Mouse (Mus musculus) liver, adult 2 months (tissue): ENCODE data around the gene Zfp451. TPM values are rescaled to one million over a fixed set of nuclear protein-coding genes. Genes with fewer than 3 reads are reported as not detected.
A peak's percentile ranks its signal among the peaks of the same experiment; 100 is the strongest.

Experiments used
- DNase-seq: peaks from one replicate; pipeline ENCODE4 v3.0.0-alpha.2; 2011; ENCODE audit warnings: low read depth, low spot score; ENCODE audit errors: extremely low read depth
- H3K27ac ChIP-seq: fragments of 200-500 bp; replicated peaks from 2 replicates; pipeline ENCODE4 v1.5.1; 2012; ENCODE audit warnings: low read depth, mild to moderate bottlenecking, control low read depth, inconsistent platforms, low read length; ENCODE audit not compliant: insufficient read depth
- H3K27me3 ChIP-seq: fragments of 200-500 bp; 2 replicates; pipeline ENCODE4 v1.6.1; 2012; ENCODE audit warnings: mild to moderate bottlenecking, moderate library complexity, low read length, inconsistent platforms; ENCODE audit not compliant: control insufficient read depth, insufficient read depth
- H3K36me3 ChIP-seq: fragments of 200-500 bp; 2 replicates; pipeline ENCODE4 v1.6.1; 2012; ENCODE audit warnings: low read length, inconsistent platforms; ENCODE audit not compliant: control insufficient read depth, insufficient read depth
- H3K4me1 ChIP-seq: fragments of 200-500 bp; 2 replicates; pipeline ENCODE4 v1.6.1; 2011; ENCODE audit warnings: low read length; ENCODE audit not compliant: control insufficient read depth, insufficient read depth
- H3K4me3 ChIP-seq: fragments of 200-500 bp; 2 replicates; pipeline ENCODE4 v1.5.1; 2011; ENCODE audit warnings: low read depth, mild to moderate bottlenecking, control low read depth, low read length, moderate library complexity; ENCODE audit not compliant: insufficient read depth
- H3K79me2 ChIP-seq: fragments of 200-500 bp; 2 replicates; pipeline ENCODE4 v1.6.1; 2012; ENCODE audit warnings: inconsistent platforms, mild to moderate bottlenecking, low read length, moderate library complexity; ENCODE audit not compliant: control insufficient read depth, insufficient read depth
- H3K9ac ChIP-seq: fragments of 200-500 bp; 2 replicates; pipeline ENCODE4 v1.6.1; 2012; ENCODE audit warnings: low read depth, mild to moderate bottlenecking, control low read depth, inconsistent platforms, low read length
- CTCF ChIP-seq: fragments of 200-500 bp; IDR thresholded peaks from 2 replicates; pipeline ENCODE4 v1.5.1; 2011; ENCODE audit warnings: low read depth, low read length, control low read depth
- POLR2A ChIP-seq: fragments of 200-500 bp; IDR thresholded peaks from 2 replicates; pipeline ENCODE4 v1.6.1; 2011; ENCODE audit warnings: low read length, control low read depth; ENCODE audit not compliant: insufficient read depth; ENCODE audit errors: extremely low read depth
- WGBS: fragments of 180-500 bp; shearing (Covaris S2); methylation state at CpG from one replicate; pipeline ENCODE4 v1.1.7; 2018; 5-methylcytosine and 5-hydroxymethylcytosine counted together
- polyA plus RNA-seq: library from polyadenylated mRNA; depleted of rRNA; stranded (reverse); fragments of >200 nt; gene quantifications from 2 replicates; pipeline ENCODE4 v1.2.3, GENCODE M21; 2012
- total RNA-seq: library from RNA; depleted of rRNA; stranded (reverse); fragments of >200 nt; gene quantifications from 2 replicates; pipeline ENCODE4 v1.2.3, GENCODE M21; 2014

The Zfp451 gene
- total and polyA plus RNA-seq, 2 experiments = 2.2 to 10.4 TPM

DNA sequence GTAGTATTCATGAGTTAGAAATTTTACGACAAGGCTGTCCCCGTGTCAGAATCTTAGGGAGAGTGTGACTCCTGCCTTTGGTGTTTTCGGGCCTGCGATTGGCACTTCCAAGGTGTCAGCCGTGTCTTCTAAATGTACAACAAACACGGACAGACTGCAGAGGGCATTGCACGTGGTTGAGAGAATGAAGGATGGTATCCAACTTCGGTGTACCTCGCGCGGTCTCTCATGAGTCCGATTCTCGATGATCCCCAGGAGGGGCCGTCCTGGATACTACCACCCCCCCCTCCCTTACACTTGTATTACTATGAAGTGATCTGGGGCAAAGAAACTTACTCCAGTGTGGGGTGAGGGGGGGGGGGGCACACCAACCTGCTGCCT lies 57.4 kb downstream of the Zfp451 start:
- H3K27ac ChIP-seq = no peak overlapping the region
- TF ChIP-seq POLR2A (no peak), CTCF (no peak)
- peak; percentile 40 for DNase-seq
- H3K27me3 ChIP-seq = no peaks in the 10 kb centered on the region
- H3K79me2 ChIP-seq = no peaks in the 10 kb centered on the region
- peak overlapping the region; percentile 66 for H3K9ac ChIP-seq
- no peaks in the 10 kb centered on the region; the same call in 1 of the 2 replicates for H3K4me1 ChIP-seq
- no peaks in the 10 kb centered on the region; the same call in 1 of the 2 replicates for H3K36me3 ChIP-seq
- 4% methylated on average over 14 of the region's 14 CpGs for WGBS
- H3K4me3 ChIP-seq = peak overlapping the region; percentile 66

- TF ChIP-seq CTCF = no peak
- Histone ChIP-seq H3K27me3 (no peaks in the 10 kb centered on the region), H3K27ac (no peak overlapping the region), H3K9ac (no peak overlapping the region), H3K4me1 (no peaks in the 10 kb centered on the region; the same call in 1 of the 2 replicates), H3K4me3 (no peak overlapping the region), H3K79me2 (no peaks in the 10 kb centered on the region), H3K36me3 (no peaks in the 10 kb centered on the region)
- 40% methylated on average over 18 of the region's 18 CpGs for WGBS
- DNase-seq = no peak
These were observed 58.0 kb downstream of the Zfp451 start for GRCm38 (mm10) chr1:33756258-33757032.

- WGBS = 89% methylated on average over 7 of the region's 7 CpGs
- H3K9ac ChIP-seq = no peak overlapping the region
- no peaks in the 10 kb centered on the region for H3K79me2 ChIP-seq
- no peak overlapping the region for H3K27ac ChIP-seq
- H3K36me3 ChIP-seq = no peaks in the 10 kb centered on the region
- no peak for DNase-seq
- no peak overlapping the region for H3K4me3 ChIP-seq
- H3K27me3 ChIP-seq = no peaks in the 10 kb centered on the region
- TF ChIP-seq POLR2A (no peak), CTCF (no peak)
- no peaks in the 10 kb centered on the region; the same call in 1 of the 2 replicates for H3K4me1 ChIP-seq
These were observed 58.6 kb downstream of the Zfp451 start for GRCm38 (mm10) chr1:33755799-33756198.

DNA sequence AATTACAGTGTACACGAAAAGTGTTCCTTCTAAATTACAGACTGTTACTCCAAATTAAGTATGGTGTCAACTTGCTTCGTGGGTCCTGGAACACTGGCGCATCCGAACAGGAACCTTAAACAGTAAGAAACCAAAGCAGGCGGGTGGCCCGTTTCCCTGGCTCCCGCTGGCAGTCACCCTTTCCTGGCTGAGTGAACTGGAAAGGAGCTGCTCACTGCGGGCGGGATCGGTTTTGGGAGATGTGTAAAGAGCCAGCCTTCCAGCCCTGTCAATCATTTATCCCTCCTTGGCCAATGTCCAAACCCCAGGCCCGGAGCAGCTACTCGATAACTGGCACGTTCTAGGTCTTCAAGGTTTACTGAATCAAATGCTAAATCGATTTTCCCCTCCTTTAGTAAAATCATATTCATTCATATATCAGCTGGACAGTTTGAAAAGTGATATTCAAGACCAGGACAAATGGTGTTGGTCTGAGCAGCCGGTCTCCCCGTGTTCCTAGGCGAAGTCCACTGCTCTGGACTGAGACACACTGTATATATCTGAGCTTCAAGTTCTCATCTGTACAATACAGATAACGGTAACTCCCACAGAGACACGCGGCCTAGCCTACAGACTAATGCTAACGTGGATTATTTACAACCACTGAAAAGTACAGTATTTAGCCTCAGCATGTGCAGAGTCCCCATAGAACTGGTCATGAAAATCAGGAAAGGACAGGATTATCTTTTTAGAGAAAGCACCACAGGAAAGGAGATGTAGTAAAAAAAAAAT lies 59.2 kb downstream of the Zfp451 start:
- Histone ChIP-seq H3K4me1 (no peaks in the 10 kb centered on the region; the same call in 1 of the 2 replicates), H3K4me3 (no peak overlapping the region), H3K27ac (no peak overlapping the region), H3K27me3 (no peaks in the 10 kb centered on the region), H3K9ac (no peak overlapping the region), H3K79me2 (no peaks in the 10 kb centered on the region), H3K36me3 (no peaks in the 10 kb centered on the region)
- 29% methylated on average over 21 of the region's 21 CpGs for WGBS
- TF ChIP-seq CTCF (no peak), POLR2A (no peak)
- DNase-seq = peak; percentile 92

DNA sequence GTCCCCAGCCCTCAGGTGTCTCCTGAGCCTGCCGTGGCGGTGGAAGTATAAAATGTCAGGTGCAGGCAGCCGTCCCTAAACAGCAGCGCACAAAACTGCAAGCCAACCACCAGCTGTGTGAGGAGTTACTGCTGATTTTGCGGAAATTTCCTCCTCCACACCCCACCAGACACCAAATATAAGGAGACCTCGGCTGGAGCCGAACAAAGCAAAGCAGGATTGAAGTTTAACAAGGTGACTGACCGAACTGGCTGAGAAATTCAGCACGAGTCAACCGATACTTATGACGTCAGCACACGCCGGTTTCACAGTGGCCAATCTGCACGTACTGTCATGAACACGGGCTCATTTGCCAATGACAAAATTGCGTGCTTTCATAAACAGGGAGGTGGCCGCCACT lies 60.3 kb downstream of the Zfp451 start:
- H3K36me3 ChIP-seq = no peaks in the 10 kb centered on the region
- H3K27me3 ChIP-seq = no peaks in the 10 kb centered on the region
- no peaks in the 10 kb centered on the region; the same call in 1 of the 2 replicates for H3K4me1 ChIP-seq
- no peak overlapping the region for H3K4me3 ChIP-seq
- no peak overlapping the region for H3K27ac ChIP-seq
- TF ChIP-seq POLR2A (no peak), CTCF (no peak)
- 68% methylated on average over 17 of the region's 17 CpGs for WGBS
- peak; percentile 76 for DNase-seq
- H3K79me2 ChIP-seq = no peaks in the 10 kb centered on the region
- H3K9ac ChIP-seq = no peak overlapping the region
